Mouse (Mus musculus) hindbrain, embryonic 13.5 days (tissue): ENCODE data around the gene Olfr1277. TPM values are rescaled to one million over a fixed set of nuclear protein-coding genes. Genes with fewer than 3 reads are reported as not detected.

Experiments used
- ATAC-seq: fragments of 200-750 bp; cut with Nextera tagmentation; 2 replicates; pipeline ENCODE4 v1.8.0; 2017; ENCODE audit warnings: moderate TSS enrichment; ENCODE audit not compliant: low FRiP score
- H3K27ac ChIP-seq: fragments of 300-500 bp; sonication (generic); 2 replicates; pipeline ENCODE4 v1.5.1; 2015; ENCODE audit warnings: inconsistent platforms, mild to moderate bottlenecking, moderate library complexity
- H3K27me3 ChIP-seq: fragments of 300-500 bp; sonication (generic); 2 replicates; pipeline ENCODE4 v1.6.1; 2015; ENCODE audit warnings: mild to moderate bottlenecking, inconsistent platforms
- H3K36me3 ChIP-seq: fragments of 300-500 bp; sonication (generic); 2 replicates; pipeline ENCODE4 v1.6.1; 2015; ENCODE audit warnings: mild to moderate bottlenecking, inconsistent platforms
- H3K4me1 ChIP-seq: fragments of 300-500 bp; sonication (generic); replicated peaks from 2 replicates; pipeline ENCODE4 v1.6.1; 2015; ENCODE audit warnings: inconsistent platforms
- H3K4me2 ChIP-seq: fragments of 300-500 bp; sonication (generic); 2 replicates; pipeline ENCODE4 v1.6.1; 2015; ENCODE audit warnings: inconsistent platforms, mild to moderate bottlenecking, moderate library complexity
- H3K4me3 ChIP-seq: fragments of 300-500 bp; sonication (generic); 2 replicates; pipeline ENCODE4 v1.5.1; 2015; ENCODE audit warnings: mild to moderate bottlenecking, inconsistent platforms
- H3K9ac ChIP-seq: fragments of 300-500 bp; sonication (generic); 2 replicates; pipeline ENCODE4 v1.6.1; 2015; ENCODE audit warnings: mild to moderate bottlenecking, inconsistent platforms
- H3K9me3 ChIP-seq: fragments of 300-500 bp; sonication (generic); 2 replicates; pipeline ENCODE4 v1.6.1; 2016; ENCODE audit warnings: inconsistent platforms
- WGBS: fragments of 180-500 bp; shearing (Covaris S2); methylation state at CpG from one replicate; pipeline ENCODE4 v1.1.7; 2015; 5-methylcytosine and 5-hydroxymethylcytosine counted together
- polyA plus RNA-seq: library from polyadenylated mRNA; unstranded; fragments of >200 nt; fragmentation: Nextera tagmentation; extraction: Ambion mirVana; gene quantifications from 2 replicates; pipeline ENCODE4 v1.2.1, GENCODE M21; 2015

Olfr1277 gene
- not detected in 2 replicates for polyA plus RNA-seq

DNA sequence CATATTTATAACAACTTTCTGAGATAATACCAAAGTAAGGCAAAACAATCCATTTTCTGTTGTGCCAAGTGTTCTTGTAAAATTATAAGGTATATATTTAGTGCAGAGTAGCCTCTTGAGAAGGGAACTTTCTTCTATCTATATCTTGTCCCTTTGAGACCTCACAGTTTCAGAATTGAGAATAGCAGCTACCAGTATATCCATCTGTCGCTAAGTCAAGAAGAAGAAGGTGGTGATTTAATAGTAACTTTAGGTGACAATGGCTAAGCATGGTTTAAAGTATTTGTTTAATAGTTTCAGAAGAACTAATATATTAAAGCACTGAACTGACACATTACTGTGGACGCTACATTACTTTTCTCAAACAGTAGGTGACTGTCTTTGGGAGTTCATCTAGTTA lies at the start of gene Olfr1277:
Olfr1277 (minus strand) TSS at position 101 of the 400 bp plus-strand sequence.
- no peak within 1 kb of the TSS for H3K9ac ChIP-seq
- H3K36me3 ChIP-seq: no peaks in the 10 kb centered on the region
- no peaks in the 10 kb centered on the region for H3K9me3 ChIP-seq
- no peak within 1 kb of the TSS for H3K4me2 ChIP-seq
- WGBS: 88% methylated on average over 2 of the region's 2 CpGs
- ATAC-seq: no peak
- no peak within 1 kb of the TSS for H3K4me3 ChIP-seq
- H3K4me1 ChIP-seq: no peaks in the 10 kb centered on the region
- no peak within 1 kb of the TSS for H3K27ac ChIP-seq
- no peaks in the 10 kb centered on the region for H3K27me3 ChIP-seq

DNA sequence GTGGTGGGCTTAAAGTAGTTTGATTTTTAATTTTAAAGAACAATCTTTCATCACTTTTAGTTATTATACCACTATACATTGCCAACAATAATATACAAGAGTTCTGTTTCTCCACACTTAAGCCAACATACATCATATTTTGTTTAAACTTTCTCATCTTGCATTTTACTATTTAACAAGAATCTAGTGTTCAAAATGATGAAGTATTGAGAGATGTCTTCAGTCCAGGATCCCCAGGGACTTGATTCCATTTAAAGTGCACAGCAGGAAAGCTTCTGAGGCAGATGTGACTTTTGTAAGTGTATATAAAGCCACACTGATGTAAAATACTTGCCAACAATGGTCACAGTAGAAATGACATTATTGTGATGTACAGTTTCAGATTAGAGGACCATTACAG lies 39.8 kb upstream of the Olfr1277 start, which contains the start of gene Olfr1280:
Olfr1280 (plus strand) TSS at position 301 of the 400 bp plus-strand sequence.
- ATAC-seq: no peak
- no peaks in the 10 kb centered on the region for H3K36me3 ChIP-seq
- no peaks in the 10 kb centered on the region for H3K27me3 ChIP-seq
- no peak within 1 kb of the TSS for H3K4me2 ChIP-seq
- no peak within 1 kb of the TSS for H3K27ac ChIP-seq
- H3K9me3 ChIP-seq: no peaks in the 10 kb centered on the region
- no peaks in the 10 kb centered on the region for H3K4me1 ChIP-seq
- H3K9ac ChIP-seq: no peak within 1 kb of the TSS
- H3K4me3 ChIP-seq: no peak within 1 kb of the TSS

DNA sequence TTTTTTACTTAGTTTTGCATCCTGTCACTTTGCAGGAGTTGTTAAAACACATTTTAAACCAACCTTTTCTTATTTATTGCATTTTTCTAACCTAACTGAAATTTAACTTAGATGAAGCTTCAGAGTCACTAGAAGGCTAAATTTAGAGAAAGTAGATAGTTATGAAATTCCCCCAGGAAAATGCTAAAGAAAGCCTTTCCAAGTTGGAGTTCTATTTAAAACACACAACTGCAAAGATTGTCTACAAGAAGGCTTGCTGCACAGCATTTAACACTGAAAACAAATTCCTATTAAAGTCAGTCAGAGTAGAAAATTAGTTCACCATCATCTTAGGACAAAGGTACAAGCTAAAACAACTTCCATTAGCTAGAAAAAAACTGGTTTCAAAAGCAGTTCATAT lies 26.5 kb upstream of the Olfr1277 start, which contains the start of gene Olfr1279:
Olfr1279 (plus strand) TSS at position 262 of the 400 bp plus-strand sequence.
- no peaks in the 10 kb centered on the region for H3K27me3 ChIP-seq
- ATAC-seq: no peak
- H3K9me3 ChIP-seq: no peaks in the 10 kb centered on the region

DNA sequence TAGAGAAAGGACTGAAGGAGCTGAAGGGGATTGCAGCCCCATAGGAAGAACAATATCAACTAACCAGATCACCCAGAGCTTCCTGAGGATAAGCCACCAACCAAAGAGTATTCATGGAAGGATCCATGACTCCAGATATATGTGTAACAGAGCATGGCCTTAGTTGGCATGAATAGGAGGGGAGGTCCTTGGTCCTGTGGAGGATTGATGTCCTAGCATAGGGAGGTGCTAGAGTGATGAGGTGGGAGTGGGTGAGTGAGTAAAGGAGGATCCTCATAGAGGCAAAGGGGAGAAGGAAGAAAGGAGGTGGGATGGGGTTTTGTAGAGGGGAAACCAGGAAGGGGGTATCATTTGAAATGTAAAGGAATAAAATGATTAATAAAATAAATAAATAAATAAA lies 24.6 kb upstream of the Olfr1277 start:
- H3K9ac ChIP-seq: no peak overlapping the region
- H3K27me3 ChIP-seq: no peaks in the 10 kb centered on the region
- H3K27ac ChIP-seq: no peak overlapping the region
- no peaks in the 10 kb centered on the region for H3K36me3 ChIP-seq
- H3K4me1 ChIP-seq: no peaks in the 10 kb centered on the region
- H3K4me3 ChIP-seq: no peak overlapping the region
- no peak for ATAC-seq
- no peaks in the 10 kb centered on the region for H3K9me3 ChIP-seq
- no peak overlapping the region for H3K4me2 ChIP-seq

More for the DNA sequence above, 26.5 kb upstream of the Olfr1277 start, which contains the start of gene Olfr1279:
- Histone ChIP-seq H3K27ac (no peak within 1 kb of the TSS), H3K4me3 (no peak within 1 kb of the TSS), H3K9ac (no peak within 1 kb of the TSS), H3K4me1 (no peaks in the 10 kb centered on the region), H3K36me3 (no peaks in the 10 kb centered on the region), H3K4me2 (no peak within 1 kb of the TSS)

DNA sequence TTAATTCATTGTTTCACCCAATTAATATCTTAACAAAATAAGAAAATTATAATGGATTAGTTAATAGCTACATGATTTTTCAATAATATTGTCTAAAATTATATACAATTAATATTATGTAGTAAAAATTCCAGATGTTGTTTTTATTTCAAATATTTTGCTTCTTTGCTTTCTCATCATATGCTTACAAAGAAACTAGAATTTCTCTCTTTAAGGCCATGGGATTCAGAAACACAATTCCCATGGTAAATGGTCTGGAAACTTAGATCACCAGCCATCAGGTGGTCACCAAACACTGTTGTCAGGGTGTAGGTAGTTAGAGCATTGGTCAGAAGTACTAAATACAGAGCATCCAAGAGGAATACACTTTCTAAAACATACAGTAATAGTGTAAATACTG lies 15.9 kb upstream of the Olfr1277 start, which contains the start of gene Olfr1278:
Olfr1278 (plus strand) TSS at position 301 of the 400 bp plus-strand sequence.
- H3K9ac ChIP-seq: no peak within 1 kb of the TSS
- no peaks in the 10 kb centered on the region for H3K36me3 ChIP-seq
- no peaks in the 10 kb centered on the region for H3K4me1 ChIP-seq
- H3K27me3 ChIP-seq: no peaks in the 10 kb centered on the region
- no peak within 1 kb of the TSS for H3K4me2 ChIP-seq
- no peaks in the 10 kb centered on the region for H3K9me3 ChIP-seq
- no peak within 1 kb of the TSS for H3K4me3 ChIP-seq
- no peak for ATAC-seq
- H3K27ac ChIP-seq: no peak within 1 kb of the TSS

DNA sequence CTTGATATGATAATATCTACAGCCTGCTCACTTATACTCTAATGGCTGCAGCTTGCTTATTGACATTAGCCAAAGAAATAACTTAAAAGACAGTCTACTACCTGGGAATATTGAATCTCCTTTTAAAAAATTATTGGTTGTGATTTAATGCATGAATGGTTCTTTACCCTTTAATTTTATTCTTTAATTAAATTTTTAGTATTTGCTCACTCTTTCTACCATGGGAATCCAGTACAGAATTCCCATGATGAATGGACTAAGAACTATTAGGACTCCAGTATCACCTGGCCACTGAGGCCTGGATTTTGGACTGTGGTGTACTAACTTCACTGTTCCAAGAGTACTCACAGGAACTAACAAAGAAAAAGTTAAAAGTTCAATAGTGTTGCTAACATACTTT lies 19.7 kb downstream of the Olfr1277 start, which contains the start of gene Olfr1276:
Olfr1276 (plus strand) TSS at position 301 of the 400 bp plus-strand sequence.
- no peak within 1 kb of the TSS for H3K4me2 ChIP-seq
- no peak within 1 kb of the TSS for H3K4me3 ChIP-seq
- H3K27ac ChIP-seq: no peak within 1 kb of the TSS
- no peaks in the 10 kb centered on the region for H3K27me3 ChIP-seq
- H3K9me3 ChIP-seq: no peaks in the 10 kb centered on the region
- no peaks in the 10 kb centered on the region for H3K4me1 ChIP-seq
- H3K9ac ChIP-seq: no peak within 1 kb of the TSS
- no peak for ATAC-seq
- H3K36me3 ChIP-seq: no peaks in the 10 kb centered on the region

DNA sequence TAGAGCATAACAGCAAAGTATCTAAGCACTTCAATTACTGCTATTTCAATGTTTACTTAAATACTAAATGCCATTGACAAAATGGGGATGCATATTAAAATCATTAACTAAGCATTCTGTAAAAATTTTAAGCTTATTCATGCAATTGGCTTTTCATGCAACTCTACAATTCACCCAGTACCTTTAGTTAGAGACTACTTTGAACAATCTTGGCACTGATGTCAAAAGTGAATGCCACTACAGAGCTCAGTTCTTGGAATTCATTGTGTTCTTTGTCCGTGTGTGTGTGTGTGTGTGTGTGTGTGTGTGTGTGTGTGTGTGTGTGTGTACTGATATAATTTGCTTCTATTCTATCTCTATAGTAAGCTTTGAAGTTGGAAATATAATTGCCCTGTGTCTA lies 38.7 kb downstream of the Olfr1277 start, which contains the start of gene Olfr1275:
Olfr1275 (minus strand) TSS at position 101 of the 400 bp plus-strand sequence.
- Histone ChIP-seq H3K4me2 (no peak within 1 kb of the TSS), H3K9me3 (no peaks in the 10 kb centered on the region), H3K9ac (no peak within 1 kb of the TSS), H3K27me3 (no peaks in the 10 kb centered on the region), H3K36me3 (no peaks in the 10 kb centered on the region), H3K4me3 (no peak within 1 kb of the TSS), H3K27ac (no peak within 1 kb of the TSS), H3K4me1 (no peaks in the 10 kb centered on the region)
- ATAC-seq: no peak
- 93% methylated on average over 1 of the region's 1 CpGs for WGBS

DNA sequence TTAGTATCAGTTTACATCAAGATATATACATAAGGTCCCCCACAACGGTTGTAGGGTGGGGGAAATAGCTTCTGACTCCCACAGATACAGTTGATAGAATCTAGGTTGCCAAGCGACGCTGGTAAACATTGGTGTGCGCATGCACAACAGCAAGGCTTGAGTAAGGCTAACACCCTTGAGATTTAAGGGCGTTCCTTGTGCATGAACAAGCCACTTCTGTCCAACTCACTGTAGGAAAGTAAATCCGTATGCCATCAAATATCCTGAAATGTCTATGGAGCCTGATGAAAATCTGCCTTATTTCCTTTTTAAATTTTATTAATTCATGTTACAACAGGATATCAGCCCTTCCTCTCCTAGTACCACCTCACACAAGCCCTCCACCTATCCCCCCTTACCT lies 44.4 kb downstream of the Olfr1277 start, which contains the start of gene 4930430A15Rik:
4930430A15Rik (minus strand) TSS at position 101 of the 400 bp plus-strand sequence.
- no peak within 1 kb of the TSS for H3K27ac ChIP-seq
- H3K9me3 ChIP-seq: no peaks in the 10 kb centered on the region
- no peak within 1 kb of the TSS for H3K4me2 ChIP-seq
- H3K36me3 ChIP-seq: no peaks in the 10 kb centered on the region
- WGBS: 91% methylated on average over 6 of the region's 6 CpGs
- no peaks in the 10 kb centered on the region for H3K27me3 ChIP-seq
- H3K9ac ChIP-seq: no peak within 1 kb of the TSS
- H3K4me3 ChIP-seq: no peak within 1 kb of the TSS
- ATAC-seq: no peak
- H3K4me1 ChIP-seq: no peaks in the 10 kb centered on the region

Other genes starting within 250 kb of the Olfr1277 start
- gene Gm13941, start 168.1 kb downstream of the Olfr1277 start, polyA plus RNA-seq: not detected in 2 replicates
- not detected in 2 replicates for gene Gm15130, start 121.2 kb downstream of the Olfr1277 start, polyA plus RNA-seq
- not detected in 2 replicates for gene 4930430A15Rik, start 44.5 kb downstream of the Olfr1277 start, polyA plus RNA-seq
- gene Olfr1275, start 38.8 kb downstream of the Olfr1277 start, polyA plus RNA-seq: not detected in 2 replicates
- gene Olfr1276, start 19.6 kb downstream of the Olfr1277 start, polyA plus RNA-seq: not detected in 2 replicates
- not detected in 2 replicates for gene Olfr1278, start 16.0 kb upstream of the Olfr1277 start, polyA plus RNA-seq
- gene Olfr1279, start 26.5 kb upstream of the Olfr1277 start, polyA plus RNA-seq: not detected in 2 replicates
- not detected in 2 replicates for gene Olfr1280, start 39.9 kb upstream of the Olfr1277 start, polyA plus RNA-seq
- gene Olfr1281, start 52.4 kb upstream of the Olfr1277 start, polyA plus RNA-seq: not detected in 2 replicates
- not detected in 2 replicates for gene Olfr1282, start 62.0 kb upstream of the Olfr1277 start, polyA plus RNA-seq
- gene Olfr1283, start 92.7 kb upstream of the Olfr1277 start, polyA plus RNA-seq: not detected in 2 replicates
- gene Olfr1284, start 101.4 kb upstream of the Olfr1277 start, polyA plus RNA-seq: not detected in 2 replicates
- gene Olfr1286, start 149.0 kb upstream of the Olfr1277 start, polyA plus RNA-seq: not detected in 2 replicates
- gene Olfr1287, start 175.0 kb upstream of the Olfr1277 start, polyA plus RNA-seq: not detected in 2 replicates
- not detected in 2 replicates for gene Olfr1288, start 200.0 kb upstream of the Olfr1277 start, polyA plus RNA-seq
- not detected in 2 replicates for gene Olfr1289, start 206.7 kb upstream of the Olfr1277 start, polyA plus RNA-seq
- not detected in 2 replicates for gene Olfr1290, start 219.7 kb upstream of the Olfr1277 start, polyA plus RNA-seq
- gene Olfr1291-ps1, start 223.1 kb upstream of the Olfr1277 start, polyA plus RNA-seq: not detected in 2 replicates